15 mouse cellular contexts compared by ENCODE assay signal in genomic region chr15:95156828-95157227, GRCm38 (mm10).
A peak's percentile ranks its signal among the peaks of the same experiment; 100 is the strongest.
DNase-seq lines count a peak whose midpoint lies in the region; TF ChIP-seq lines count a peak whose summit lies in the region.
"Had no signal": no experiment of that assay in that cellular context is flagged by ENCODE, and none has a peak within 500 bp of the region (broad histone marks: within the 10 kb centered on the region; RNA-seq: fewer than 3 reads in every experiment).

No protein-coding gene starts in this region.

- H3K4me1 ChIP-seq in cerebellum, adult 2 months (ENCODE audit: control insufficient read depth, insufficient read depth, low read length): no peaks in the 10 kb centered on the region; the same call in 1 of the 2 replicates
- H3K4me1 ChIP-seq: midbrain, embryonic 10.5 days had no signal

- H3K27ac ChIP-seq in cerebellum, adult 2 months (ENCODE audit: insufficient read depth, low read length): no peak overlapping the region
- H3K27ac ChIP-seq: gastrocnemius, adult 2 months; midbrain, embryonic 10.5 days had no signal

- TF ChIP-seq POLR2A in cerebellum, adult 2 months (IDR thresholded peaks at IDR 0.05; ENCODE audit: borderline replicate concordance, insufficient read depth, low read length): no peak

- 17% methylated on average over 3 of the region's 3 CpGs for WGBS in cerebellum, adult 2 months

- TF ChIP-seq CTCF in cerebellum, adult 2 months (IDR thresholded peaks at IDR 0.05; ENCODE audit: borderline replicate concordance, insufficient read depth, low read depth, low read length): no peak

- H3K4me3 ChIP-seq in cerebellum, adult 2 months (replicated peaks; ENCODE audit: insufficient read depth, low read depth, low read length): no peak overlapping the region
- H3K4me3 ChIP-seq: erythroblast, embryonic 14.5 days; gastrocnemius, adult 2 months; midbrain, embryonic 10.5 days; myocyte had no signal

- H3K27me3 ChIP-seq in cerebellum, adult 2 months (ENCODE audit: control insufficient read depth, insufficient read depth, low read length): no peaks in the 10 kb centered on the region

- peak; percentile 3 for DNase-seq in kidney, adult 9 months
- DNase-seq in kidney, adult 18-20 months: no peak
- peak; percentile 53 to 70 for DNase-seq in cerebellum, adult 2 months
- DNase-seq in cerebellum, postnatal 36 days: peak; percentile 43
- DNase-seq in kidney, postnatal 36 days: peak; percentile 5 to 14
- DNase-seq in lung, postnatal 4 days: no peak
- DNase-seq in yolk sac, embryonic 10.5 days (ENCODE audit: low spot score): no peak
- DNase-seq: gastrocnemius, adult 2 months; heart, adult 18-20 months; liver; lung, embryonic 14.5 days; right cerebral cortex, postnatal 4 days had no signal

Comparison
In these comparisons a context has a peak if more than half of its experiments do, and no peak if none do; other contexts are left out.
1. DNase-seq: peak in kidney, adult 9 months (single experiment), cerebellum, adult 2 months (2 of 2), cerebellum, postnatal 36 days (2 of 2) and kidney, postnatal 36 days (2 of 2); none in kidney, adult 18-20 months (single experiment), lung, postnatal 4 days (0 of 2) and yolk sac, embryonic 10.5 days (single experiment).